Mouse (Mus musculus) stomach, embryonic 16.5 days (tissue): Measurements from ENCODE around the gene Dlg1. TPM values are rescaled to one million over a fixed set of nuclear protein-coding genes. Genes with fewer than 3 reads are reported as not detected.
"Not testable (repeated sequence)": the region's sequence is repeated elsewhere in the genome, so short reads cannot be mapped to it uniquely, and the experiment has no call there.

Experiments used
- ATAC-seq: fragments of 200-750 bp; cut with Nextera tagmentation; 2 replicates; pipeline ENCODE4 v1.8.0; 2017; ENCODE audit warnings: moderate number of reproducible peaks, moderate TSS enrichment; ENCODE audit not compliant: insufficient read depth, low FRiP score
- H3K27ac ChIP-seq: fragments of 300-500 bp; sonication (generic); 2 replicates; pipeline ENCODE4 v1.5.1; 2014; ENCODE audit warnings: low read length
- H3K27me3 ChIP-seq: fragments of 300-500 bp; sonication (generic); 2 replicates; pipeline ENCODE4 v1.6.1; 2014; ENCODE audit warnings: low read length, control low read depth, mixed read lengths; ENCODE audit not compliant: control insufficient read depth, insufficient read depth
- H3K36me3 ChIP-seq: fragments of 300-500 bp; sonication (generic); 2 replicates; pipeline ENCODE4 v1.6.1; 2014; ENCODE audit warnings: low read length; ENCODE audit not compliant: control insufficient read depth, insufficient read depth
- H3K4me1 ChIP-seq: fragments of 300-500 bp; sonication (generic); 2 replicates; pipeline ENCODE4 v1.6.1; 2014; ENCODE audit warnings: low read length, control low read depth, mixed read lengths; ENCODE audit not compliant: control insufficient read depth, insufficient read depth
- H3K4me2 ChIP-seq: fragments of 300-500 bp; sonication (generic); 2 replicates; pipeline ENCODE4 v1.6.1; 2014; ENCODE audit warnings: low read depth, low read length, mixed read lengths
- H3K4me3 ChIP-seq: fragments of 300-500 bp; sonication (generic); replicated peaks from 2 replicates; pipeline ENCODE4 v1.5.1; 2014; ENCODE audit warnings: mild to moderate bottlenecking, low read length
- H3K9ac ChIP-seq: fragments of 300-500 bp; sonication (generic); 2 replicates; pipeline ENCODE4 v1.6.1; 2014; ENCODE audit warnings: low read length
- H3K9me3 ChIP-seq: fragments of 300-500 bp; sonication (generic); replicated peaks from 2 replicates; pipeline ENCODE4 v1.6.1; 2016; ENCODE audit warnings: low read length, control low read depth; ENCODE audit not compliant: control insufficient read depth
- WGBS: fragments of 180-500 bp; shearing (Covaris S2); extraction: QIAGEN DNeasy Blood & Tissue Kit; methylation state at CpG from one replicate; pipeline ENCODE4 v1.1.7; 2014; 5-methylcytosine and 5-hydroxymethylcytosine counted together
- polyA plus RNA-seq: library from polyadenylated mRNA; unstranded; fragments of >200 nt; fragmentation: Nextera tagmentation; extraction: Ambion mirVana; gene quantifications from 2 replicates; pipeline ENCODE4 v1.2.1, GENCODE M21; 2015

The Dlg1 gene
- polyA plus RNA-seq, 1 experiment from 2014 or later: 26.6 TPM

- H3K4me1 ChIP-seq: 0 out of 2 replicates have a peak, but pooled peaks cover 3% of the 10 kb centered on the region
- H3K27ac ChIP-seq: no peak overlapping the region
- H3K9ac ChIP-seq: no peak overlapping the region
- no peak overlapping the region for H3K4me2 ChIP-seq
- H3K4me3 ChIP-seq: no peak overlapping the region
- no peak for ATAC-seq
- no peaks in the 10 kb centered on the region for H3K9me3 ChIP-seq
- H3K27me3 ChIP-seq: no peaks in the 10 kb centered on the region
- 15% methylated on average over 2 of the region's 2 CpGs for WGBS
- H3K36me3 ChIP-seq: no peaks in the 10 kb centered on the region
These were observed 42.0 kb downstream of the Dlg1 start for GRCm38 (mm10) chr16:31705213-31705612.

- Histone ChIP-seq H3K4me1 (0 out of 2 replicates have a peak, but pooled peaks cover 3% of the 10 kb centered on the region), H3K4me3 (no peak overlapping the region)
- 92% methylated on average over 3 of the region's 3 CpGs for WGBS
These were observed 42.7 kb downstream of the Dlg1 start for GRCm38 (mm10) chr16:31705904-31706303.

GRCm38 (mm10) chr16:31707326-31707725 lies 44.1 kb downstream of the Dlg1 start:
- H3K27me3 ChIP-seq: no peaks in the 10 kb centered on the region
- H3K4me2 ChIP-seq: no peak overlapping the region
- 0 out of 2 replicates have a peak, but pooled peaks cover 3% of the 10 kb centered on the region for H3K4me1 ChIP-seq
- no peak for ATAC-seq
- no peak overlapping the region for H3K27ac ChIP-seq
- no peaks in the 10 kb centered on the region for H3K36me3 ChIP-seq
- 69% methylated on average over 3 of the region's 3 CpGs for WGBS
- no peaks in the 10 kb centered on the region for H3K9me3 ChIP-seq
- H3K9ac ChIP-seq: no peak overlapping the region
- H3K4me3 ChIP-seq: no peak overlapping the region

More at GRCm38 (mm10) chr16:31705904-31706303, 42.7 kb downstream of the Dlg1 start:
- Histone ChIP-seq H3K9ac (no peak overlapping the region), H3K27ac (no peak overlapping the region), H3K36me3 (no peaks in the 10 kb centered on the region), H3K4me2 (no peak overlapping the region), H3K27me3 (no peaks in the 10 kb centered on the region), H3K9me3 (no peaks in the 10 kb centered on the region)
- ATAC-seq: no peak

- Histone ChIP-seq H3K4me3 (no peak overlapping the region), H3K27me3 (no peaks in the 10 kb centered on the region), H3K9ac (no peak overlapping the region), H3K9me3 (no peaks in the 10 kb centered on the region), H3K4me1 (no peaks in the 10 kb centered on the region), H3K27ac (no peak overlapping the region), H3K36me3 (no peaks in the 10 kb centered on the region), H3K4me2 (no peak overlapping the region)
- 78% methylated on average over 1 of the region's 1 CpGs for WGBS
- ATAC-seq: no peak
These were observed 59.7 kb downstream of the Dlg1 start for GRCm38 (mm10) chr16:31722991-31723390.

- ATAC-seq: no peak
- Histone ChIP-seq H3K4me3 (no peak overlapping the region), H3K4me2 (no peak overlapping the region), H3K27me3 (no peaks in the 10 kb centered on the region), H3K27ac (no peak overlapping the region), H3K9ac (no peak overlapping the region), H3K4me1 (no peaks in the 10 kb centered on the region), H3K36me3 (no peaks in the 10 kb centered on the region), H3K9me3 (no peaks in the 10 kb centered on the region)
- 7% methylated on average over 1 of the region's 1 CpGs for WGBS
These were observed 60.9 kb downstream of the Dlg1 start for GRCm38 (mm10) chr16:31724121-31724520.

- no peaks in the 10 kb centered on the region for H3K9me3 ChIP-seq
- whole genome bisulfite sequencing: 80% methylated on average over 4 of the region's 4 CpGs
These were observed 61.6 kb downstream of the Dlg1 start for GRCm38 (mm10) chr16:31724818-31725217.

GRCm38 (mm10) chr16:31730971-31731370 lies 67.7 kb downstream of the Dlg1 start:
- ATAC-seq, H3K4me1 ChIP-seq, H3K4me3 ChIP-seq, H3K27me3 ChIP-seq, H3K4me2 ChIP-seq, H3K9me3 ChIP-seq, H3K27ac ChIP-seq, H3K36me3 ChIP-seq, H3K9ac ChIP-seq: not testable (repeated sequence)
- WGBS: 95% methylated on average over 1 of the region's 1 CpGs

More at GRCm38 (mm10) chr16:31724818-31725217, 61.6 kb downstream of the Dlg1 start:
- Histone ChIP-seq H3K4me1 (no peaks in the 10 kb centered on the region), H3K27ac (no peak overlapping the region), H3K9ac (no peak overlapping the region), H3K4me2 (no peak overlapping the region), H3K4me3 (no peak overlapping the region), H3K27me3 (no peaks in the 10 kb centered on the region), H3K36me3 (no peaks in the 10 kb centered on the region)
- no peak for ATAC-seq

- 0 out of 2 replicates have a peak, but pooled peaks cover 3% of the 10 kb centered on the region for H3K4me1 ChIP-seq
- WGBS: 75% methylated on average over 4 of the region's 4 CpGs
- no peaks in the 10 kb centered on the region for H3K9me3 ChIP-seq
- no peaks in the 10 kb centered on the region for H3K27me3 ChIP-seq
- H3K4me2 ChIP-seq: no peak overlapping the region
- no peak overlapping the region for H3K27ac ChIP-seq
- no peaks in the 10 kb centered on the region for H3K36me3 ChIP-seq
- no peak overlapping the region for H3K4me3 ChIP-seq
- H3K9ac ChIP-seq: no peak overlapping the region
- no peak for ATAC-seq
These were observed 73.8 kb downstream of the Dlg1 start for GRCm38 (mm10) chr16:31737081-31737480.

GRCm38 (mm10) chr16:31737761-31738160 lies 74.5 kb downstream of the Dlg1 start:
- Histone ChIP-seq H3K4me1 (0 out of 2 replicates have a peak, but pooled peaks cover 3% of the 10 kb centered on the region), H3K9ac (no peak overlapping the region), H3K9me3 (no peaks in the 10 kb centered on the region), H3K4me2 (no peak overlapping the region), H3K27ac (no peak overlapping the region), H3K27me3 (no peaks in the 10 kb centered on the region), H3K4me3 (no peak overlapping the region), H3K36me3 (no peaks in the 10 kb centered on the region)
- WGBS: 38% methylated on average over 3 of the region's 3 CpGs
- ATAC-seq: no peak
